Mouse (Mus musculus) cerebellum, adult 8-10 months (tissue): ENCODE data around the gene Skor1.

Experiments used
- DNase-seq: peaks from one replicate; pipeline ENCODE4 v3.0.0; 2022

The Skor1 gene

DNA sequence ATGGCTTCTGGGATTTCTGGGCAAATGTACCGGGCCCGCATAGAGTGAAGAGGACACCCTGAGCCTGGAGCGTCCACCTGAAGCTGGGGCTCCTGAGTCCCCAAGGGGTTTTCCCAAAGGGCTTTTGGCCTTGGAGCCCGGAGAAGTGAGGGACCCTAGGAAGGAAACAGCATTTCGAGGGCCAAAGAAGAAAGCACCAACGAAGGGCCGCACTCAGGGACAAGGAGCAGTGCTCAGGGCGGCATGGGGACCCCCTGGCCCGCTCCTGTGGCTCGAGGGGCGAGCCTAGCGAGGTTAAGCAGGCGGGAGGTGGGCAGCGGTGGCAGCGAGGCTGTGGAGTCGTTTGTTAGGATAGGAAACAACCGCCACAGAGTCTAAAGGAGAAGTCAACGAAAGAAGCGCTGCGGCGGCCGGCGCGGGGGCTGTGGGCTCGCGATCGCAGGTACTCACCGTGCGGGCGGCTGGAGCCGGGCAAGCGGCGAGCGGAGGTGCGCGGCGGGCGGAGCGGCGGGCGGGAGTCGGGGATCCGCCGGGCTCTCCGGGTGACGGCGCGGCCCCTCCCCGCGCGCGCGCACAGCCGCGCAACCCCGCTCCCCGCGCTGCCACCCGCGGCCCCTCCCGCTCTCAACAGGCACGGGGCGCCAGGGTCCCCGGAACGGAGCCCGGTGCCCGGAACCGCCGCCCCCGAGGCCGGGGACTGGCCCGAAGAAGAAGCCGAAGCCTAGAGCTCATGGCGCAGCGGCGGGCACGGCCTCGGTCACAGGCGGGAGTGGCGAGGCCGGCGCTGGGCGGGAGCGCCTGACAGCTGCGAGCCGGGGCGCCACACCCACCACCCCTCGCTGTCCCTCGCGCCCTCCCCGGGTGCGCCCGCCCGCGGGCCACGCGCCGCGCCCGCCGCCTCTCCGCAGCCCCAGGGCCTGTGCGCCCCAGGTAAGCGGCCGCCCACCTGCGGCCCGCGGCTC lies at the start of gene Skor1:
TSS of gene Skor1 (minus strand) at position 552 of the 962 bp plus-strand sequence.
- no peak for DNase-seq

DNA sequence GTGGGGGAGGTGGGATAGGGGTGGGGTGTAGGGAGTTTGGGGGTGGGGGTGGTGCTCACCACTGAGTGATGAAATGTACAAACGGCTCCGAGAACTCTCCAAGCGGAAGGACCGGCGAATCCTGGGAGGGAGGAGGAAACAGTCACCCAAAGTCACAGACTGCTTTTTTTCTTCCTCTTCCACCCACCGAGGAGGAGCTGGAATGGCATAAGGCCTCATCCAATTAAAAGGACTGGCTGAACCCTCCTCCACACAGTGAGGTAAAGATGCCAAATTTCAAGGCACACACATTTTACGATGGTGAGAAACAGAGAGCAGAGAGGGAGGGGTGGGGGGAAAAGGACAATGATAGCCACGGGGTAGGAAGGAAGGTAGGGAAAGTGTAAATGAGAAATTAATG lies 48.5 kb upstream of the Skor1 start:
- DNase-seq = no peak

DNA sequence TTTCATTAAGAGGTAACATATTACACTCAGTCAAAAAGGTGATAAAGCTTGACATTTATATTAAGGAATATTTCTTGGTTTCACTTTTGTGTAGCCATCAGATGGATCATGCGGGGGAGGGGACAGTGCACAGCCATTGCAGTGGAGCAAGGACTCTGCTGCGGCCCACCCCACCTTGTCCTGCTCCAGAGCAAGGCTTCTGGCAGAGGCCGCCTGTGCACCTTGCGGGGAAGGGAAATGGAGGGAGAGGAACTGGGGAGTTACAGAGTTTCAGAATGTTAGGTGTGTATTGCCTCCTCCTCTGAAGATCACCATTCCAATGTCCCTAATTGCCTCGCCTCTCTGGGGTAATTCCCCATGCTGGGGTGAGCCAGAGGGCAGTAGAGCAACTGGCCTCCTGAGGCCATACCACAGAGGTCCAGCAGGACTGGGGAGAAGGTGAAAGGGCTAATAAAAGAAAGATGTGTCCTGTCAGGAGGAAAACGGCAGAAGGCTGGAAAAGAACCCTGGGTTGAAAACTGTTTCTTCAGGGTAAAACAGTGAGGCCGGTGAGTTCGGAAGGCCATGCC lies 47.4 kb upstream of the Skor1 start:
- no peak for DNase-seq

DNA sequence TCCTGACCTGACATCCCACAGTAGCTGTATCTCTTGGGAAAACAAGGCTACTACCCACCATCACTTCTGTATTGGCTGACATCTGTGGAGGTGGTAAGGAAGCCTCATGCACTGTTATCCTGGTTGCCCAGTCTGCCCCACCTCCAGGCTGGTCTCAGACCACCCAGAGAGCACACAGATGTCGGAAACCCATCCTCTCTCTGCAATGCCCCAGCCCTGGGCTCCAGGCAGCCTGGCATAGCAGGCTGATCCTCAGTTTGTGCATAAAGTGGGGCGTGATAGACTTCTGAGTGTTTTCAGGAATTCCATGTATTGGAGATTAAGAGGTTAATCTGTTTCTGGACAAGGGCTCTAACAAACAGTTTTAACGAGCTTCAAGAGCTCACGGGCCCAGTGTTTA lies 46.8 kb upstream of the Skor1 start:
- no peak for DNase-seq

DNA sequence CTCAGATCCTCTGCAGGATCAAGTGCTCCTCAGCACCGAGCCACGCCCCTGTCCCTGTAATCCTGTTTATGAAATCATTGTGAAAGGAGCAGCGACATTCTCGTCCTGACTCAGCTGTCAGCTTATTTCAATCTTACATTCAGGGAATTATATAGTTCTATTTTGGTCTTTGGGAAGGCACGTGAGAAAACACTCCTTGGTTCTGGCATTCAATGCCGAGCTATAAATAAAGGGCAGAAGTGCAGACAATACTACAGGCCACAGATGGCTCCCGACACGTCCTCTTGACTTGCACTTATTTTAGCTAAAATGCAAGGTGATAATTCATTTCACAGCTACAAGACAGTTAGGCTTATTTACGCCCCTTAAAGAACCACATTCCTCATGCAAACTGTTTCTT lies 46.0 kb upstream of the Skor1 start:
- no peak for DNase-seq

DNA sequence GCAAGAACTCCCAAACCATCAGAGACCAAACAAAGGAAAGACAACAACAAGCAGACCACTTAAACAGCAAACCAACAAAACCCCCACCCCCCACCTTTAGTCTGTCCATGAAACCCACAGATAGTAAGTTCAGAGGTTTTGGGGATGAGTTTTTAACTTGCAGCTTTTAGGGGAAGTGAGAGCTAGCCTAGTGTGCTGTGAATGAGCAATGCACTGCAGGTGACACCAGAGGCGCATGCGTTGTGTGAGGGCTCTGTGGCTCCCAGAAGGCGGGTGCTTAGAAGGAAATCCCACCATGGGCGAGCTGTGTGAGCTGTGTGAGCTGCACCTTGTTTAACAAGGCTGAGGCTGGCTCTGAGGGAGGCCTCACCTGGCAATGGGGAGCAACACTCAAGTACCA lies 44.0 kb upstream of the Skor1 start:
- no peak for DNase-seq

DNA sequence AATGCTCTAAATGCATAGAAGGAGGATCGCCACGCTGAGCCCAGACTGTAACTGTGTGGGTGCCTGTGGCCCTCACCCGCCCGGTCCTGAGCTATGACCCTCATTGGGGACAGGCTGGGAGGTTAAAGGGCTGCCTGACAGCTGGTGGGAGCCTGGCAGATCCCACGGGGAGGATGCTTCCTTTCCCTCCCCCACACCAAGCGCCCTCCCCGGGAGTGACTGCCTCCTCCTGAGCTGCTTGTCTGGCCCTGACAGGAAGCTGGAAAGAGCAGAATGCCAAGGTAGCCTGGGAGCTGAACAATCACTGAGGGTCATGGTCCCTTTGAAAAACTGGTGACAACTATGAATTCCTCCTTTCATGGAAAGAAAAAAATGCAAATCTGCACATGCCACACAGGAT lies 38.5 kb upstream of the Skor1 start:
- no peak for DNase-seq

DNA sequence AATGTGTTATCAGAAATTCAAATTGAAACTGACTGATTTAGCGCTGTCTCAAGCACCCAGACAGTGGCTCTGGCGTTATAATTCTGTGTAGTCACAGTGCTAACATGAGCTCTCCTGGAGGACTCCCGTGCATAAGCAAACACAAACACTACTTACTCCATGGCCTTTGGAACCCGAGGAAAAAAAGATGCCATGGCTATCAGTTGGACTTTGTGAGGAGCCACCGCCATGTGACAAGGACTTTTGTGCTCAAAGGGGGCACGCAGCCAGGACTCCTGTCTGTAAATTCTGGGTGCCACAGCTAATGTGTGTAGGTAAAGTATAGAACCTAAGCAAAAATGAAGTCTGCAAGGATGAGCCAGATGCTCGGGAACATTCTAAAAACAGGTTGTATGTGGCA lies 36.5 kb upstream of the Skor1 start:
- no peak for DNase-seq

DNA sequence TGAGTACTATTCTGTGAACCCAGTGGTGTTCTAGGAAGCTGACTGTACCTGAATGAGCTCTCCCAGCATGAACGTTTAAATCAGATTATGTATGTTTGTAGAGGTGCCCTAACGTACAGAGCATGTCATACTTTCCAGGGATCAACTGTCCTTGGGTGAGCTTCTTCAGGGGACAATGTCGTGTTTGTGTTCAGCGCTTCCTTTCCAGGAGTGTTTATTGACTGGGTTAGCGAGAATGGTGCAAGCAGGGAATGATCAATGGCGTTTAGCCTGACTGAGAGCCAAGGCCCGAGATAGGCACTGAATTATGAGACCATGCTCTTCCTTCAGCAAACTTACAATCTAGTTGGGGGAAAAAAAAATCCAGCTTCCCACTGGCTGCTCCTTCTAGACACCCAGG lies 35.1 kb upstream of the Skor1 start:
- no peak for DNase-seq

DNA sequence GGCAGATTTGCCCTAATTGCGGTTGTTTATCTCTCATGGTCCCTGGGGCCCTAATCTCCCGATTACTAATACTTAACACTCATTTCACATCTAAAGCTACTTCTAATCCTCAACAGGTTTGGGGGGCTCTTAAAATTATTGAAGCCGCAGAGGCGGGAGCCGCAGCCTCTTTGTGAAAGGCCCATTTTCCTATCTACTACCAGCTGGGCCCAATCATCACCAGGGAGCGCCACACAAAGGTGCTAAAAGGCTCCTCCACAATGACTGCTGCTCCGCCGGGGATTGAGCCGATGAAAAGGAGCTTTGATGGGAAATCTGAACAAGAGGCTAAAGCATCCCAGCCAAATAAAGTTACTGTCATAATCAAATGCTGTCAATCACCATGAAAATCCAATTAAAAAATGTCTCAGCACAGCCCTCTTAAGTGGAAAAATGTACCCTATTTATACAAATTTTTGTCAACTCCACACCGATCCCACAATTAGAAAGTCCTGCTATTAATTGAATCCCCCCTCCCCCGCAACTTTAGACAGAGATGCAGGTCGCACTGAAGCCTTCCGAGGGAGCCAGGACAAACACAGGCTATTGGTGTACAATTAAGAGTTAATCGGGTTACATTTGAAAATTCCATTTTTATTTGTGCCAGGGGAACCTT lies 33.7 kb upstream of the Skor1 start:
- no peak for DNase-seq

DNA sequence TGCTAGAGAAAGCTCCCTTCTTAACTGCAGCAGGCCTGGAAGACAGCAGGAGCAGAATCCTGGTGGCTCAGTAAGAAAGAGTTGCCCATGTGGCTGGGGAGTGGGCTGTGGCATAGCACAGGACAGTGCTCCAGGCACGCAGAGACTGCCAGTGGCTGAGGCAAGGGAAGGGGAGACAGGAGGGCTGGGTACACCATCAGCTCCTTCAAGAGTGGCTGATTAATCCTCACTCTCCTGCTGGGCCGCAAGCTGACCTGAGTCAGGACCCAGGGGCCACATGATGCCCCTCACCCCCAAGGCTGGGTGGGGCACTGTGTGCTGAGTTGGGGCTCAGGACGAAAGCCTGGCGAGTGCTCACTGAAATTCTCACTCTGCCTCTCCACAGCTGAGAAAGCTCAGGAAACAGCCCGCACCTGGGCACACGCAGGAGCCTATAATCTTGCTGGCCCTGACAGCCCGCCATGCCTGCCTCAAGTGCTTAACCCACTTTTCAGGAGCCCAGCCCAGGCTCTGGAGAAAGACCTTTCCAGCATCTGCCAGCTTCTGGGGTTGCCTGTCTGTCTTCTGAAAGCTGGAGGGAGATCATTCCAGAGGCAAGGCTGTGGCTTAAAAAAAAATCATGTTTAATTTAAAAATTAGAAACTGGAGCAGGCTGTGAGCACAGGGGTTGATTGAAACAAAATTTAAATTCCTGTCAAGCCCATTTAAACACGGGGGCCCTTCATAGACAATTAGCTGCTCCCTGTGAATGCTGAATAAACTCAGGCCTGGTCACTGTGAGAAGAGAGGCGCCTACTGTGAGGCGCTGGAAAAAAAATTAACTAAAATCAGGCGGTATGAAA lies 32.8 kb upstream of the Skor1 start:
- DNase-seq = no peak

DNA sequence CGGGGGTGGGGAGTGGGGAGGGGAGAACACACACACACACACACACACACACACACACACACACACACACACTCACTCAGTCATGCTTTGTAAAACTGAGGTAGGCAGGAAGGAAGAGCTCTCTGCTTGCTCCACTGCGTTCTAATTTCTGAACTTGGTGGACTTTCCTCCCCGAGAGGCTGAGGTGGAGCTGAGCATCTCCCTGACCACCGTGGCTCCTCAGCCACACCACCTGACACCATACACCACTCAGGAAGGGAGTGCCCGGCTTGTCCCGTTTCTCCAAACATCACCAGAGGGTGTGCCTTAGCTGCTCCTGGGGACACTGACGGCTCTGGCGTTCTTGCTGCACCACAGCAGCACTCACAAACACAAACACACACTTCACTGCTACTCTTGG lies 29.5 kb upstream of the Skor1 start:
- no peak for DNase-seq

DNA sequence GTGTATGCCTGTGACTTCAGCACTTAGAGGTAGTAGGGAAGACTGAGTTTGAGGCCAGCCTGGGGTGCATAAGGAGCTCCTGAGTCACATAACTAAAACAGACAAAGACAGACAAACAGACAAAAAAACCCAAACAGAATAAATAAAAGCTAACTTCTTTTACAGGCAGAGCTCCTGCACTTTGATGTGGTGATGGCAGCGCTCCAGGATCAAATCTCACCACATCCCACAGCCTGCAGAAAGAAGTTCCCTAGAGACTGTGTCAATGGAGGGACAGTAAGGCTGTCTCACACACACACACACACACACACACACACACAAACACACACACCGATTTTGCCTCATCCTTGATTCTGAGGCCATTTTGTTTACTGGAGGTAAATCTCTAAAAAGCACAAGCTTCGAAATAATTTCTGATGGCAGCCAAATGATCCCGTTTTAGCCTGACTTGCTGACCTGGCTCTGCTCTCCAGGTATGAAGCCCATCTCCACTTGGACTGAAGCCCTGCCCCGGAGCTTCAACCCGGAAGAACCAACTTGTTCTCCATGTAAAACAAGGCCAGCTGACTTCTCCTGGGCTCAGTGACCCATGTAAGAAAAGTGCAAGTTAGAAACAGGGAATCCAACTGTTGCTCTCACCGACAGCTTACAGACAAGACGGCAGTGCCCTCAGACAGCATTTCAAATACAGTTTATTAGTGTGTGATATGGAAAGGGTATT lies 25.4 kb upstream of the Skor1 start:
- no peak for DNase-seq

DNA sequence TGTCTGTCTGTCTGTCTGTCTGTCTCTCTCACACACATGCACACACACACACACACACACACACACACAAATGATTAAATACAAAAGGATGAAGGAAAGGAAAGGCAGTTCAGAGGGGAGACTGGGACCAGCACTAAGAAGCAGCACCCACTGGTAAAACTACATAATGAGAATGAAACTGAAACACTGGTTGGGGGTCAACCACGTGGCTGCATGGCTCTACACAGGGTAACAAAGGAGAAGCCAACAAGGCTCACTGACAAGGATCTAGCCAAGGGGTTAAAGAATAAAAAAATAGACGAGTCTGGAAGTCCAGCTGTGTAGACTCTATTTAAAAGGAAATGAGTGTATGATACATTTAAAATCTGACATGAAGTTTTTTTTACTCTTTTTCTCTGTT lies 23.2 kb upstream of the Skor1 start:
- no peak for DNase-seq

DNA sequence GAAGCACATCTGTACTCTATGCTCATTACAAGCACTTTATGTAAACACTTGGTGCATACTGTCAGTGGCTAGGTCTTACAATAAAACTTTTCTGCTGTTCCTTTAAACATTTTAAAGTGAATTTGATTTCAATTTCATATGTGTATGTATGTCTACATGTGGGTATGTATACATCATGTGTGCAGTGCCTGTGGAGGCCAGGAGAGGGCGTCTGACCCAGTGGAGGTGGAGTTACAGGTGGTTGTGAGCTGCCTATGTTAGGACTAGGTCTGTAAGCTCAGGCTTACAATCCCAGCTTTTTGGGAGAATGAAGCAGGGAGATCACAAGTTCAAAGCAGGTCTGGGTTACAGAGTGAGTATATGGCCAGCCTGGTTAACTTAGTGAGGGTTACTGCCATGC lies 20.4 kb upstream of the Skor1 start:
- no peak for DNase-seq

DNA sequence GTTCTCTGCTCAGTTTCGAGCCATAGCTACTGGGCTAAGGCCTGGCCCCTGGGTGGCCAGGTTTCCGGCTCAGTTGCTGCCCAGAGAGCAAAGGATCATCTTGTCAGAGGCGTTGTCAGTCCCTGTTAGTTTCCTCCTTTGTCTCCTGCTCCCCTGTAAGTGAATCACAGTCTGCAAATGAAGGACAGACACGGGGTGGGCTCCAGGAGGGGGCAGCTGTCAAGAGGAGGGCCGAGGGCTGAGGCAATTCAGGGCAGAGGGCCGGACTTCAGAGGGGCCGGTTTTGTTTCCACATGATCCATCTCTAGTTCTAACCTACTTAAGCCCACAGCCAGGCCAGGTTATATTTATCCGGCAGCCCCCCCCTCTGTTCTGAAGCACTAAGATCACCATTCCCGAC lies 16.3 kb upstream of the Skor1 start:
- DNase-seq = no peak

DNA sequence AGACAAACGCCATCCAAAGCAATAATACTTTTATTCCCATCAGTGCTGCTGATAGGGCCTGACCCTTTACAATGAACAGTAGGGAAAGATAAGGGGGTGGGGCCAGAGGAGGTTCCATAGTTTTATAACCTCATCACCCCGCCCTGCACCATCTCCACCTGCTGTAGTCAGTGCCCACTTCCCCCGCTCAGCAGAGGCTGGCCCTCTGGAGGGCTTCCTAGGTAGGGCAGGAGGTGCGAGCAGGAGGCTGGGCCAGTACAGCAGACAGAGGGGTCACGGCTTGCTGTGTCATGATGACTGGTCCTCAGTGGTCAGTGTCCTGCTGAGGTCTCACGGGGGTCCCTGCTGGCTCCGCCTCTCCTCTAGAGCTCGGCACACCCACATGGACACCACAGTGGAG lies 15.0 kb upstream of the Skor1 start:
- DNase-seq = no peak

DNA sequence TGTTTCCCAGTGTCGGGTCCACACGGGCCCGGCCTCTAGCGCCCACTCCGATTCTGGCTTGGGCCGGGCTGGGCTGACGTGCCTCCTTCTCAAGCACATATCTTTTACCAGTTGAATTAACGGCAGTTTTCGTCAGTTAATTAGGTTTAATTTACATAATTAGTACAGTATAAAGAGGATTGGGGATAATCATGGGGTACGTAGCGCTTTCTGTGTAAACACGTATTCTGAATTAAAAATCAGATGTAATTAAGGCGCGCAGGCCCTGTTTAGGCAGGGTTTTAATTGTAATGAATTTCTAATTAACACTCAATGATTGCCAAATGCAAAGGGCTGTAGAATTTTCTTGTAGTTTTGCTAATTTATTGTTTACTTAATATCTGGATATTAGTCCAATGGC lies 3.2 kb upstream of the Skor1 start:
- no peak for DNase-seq

DNA sequence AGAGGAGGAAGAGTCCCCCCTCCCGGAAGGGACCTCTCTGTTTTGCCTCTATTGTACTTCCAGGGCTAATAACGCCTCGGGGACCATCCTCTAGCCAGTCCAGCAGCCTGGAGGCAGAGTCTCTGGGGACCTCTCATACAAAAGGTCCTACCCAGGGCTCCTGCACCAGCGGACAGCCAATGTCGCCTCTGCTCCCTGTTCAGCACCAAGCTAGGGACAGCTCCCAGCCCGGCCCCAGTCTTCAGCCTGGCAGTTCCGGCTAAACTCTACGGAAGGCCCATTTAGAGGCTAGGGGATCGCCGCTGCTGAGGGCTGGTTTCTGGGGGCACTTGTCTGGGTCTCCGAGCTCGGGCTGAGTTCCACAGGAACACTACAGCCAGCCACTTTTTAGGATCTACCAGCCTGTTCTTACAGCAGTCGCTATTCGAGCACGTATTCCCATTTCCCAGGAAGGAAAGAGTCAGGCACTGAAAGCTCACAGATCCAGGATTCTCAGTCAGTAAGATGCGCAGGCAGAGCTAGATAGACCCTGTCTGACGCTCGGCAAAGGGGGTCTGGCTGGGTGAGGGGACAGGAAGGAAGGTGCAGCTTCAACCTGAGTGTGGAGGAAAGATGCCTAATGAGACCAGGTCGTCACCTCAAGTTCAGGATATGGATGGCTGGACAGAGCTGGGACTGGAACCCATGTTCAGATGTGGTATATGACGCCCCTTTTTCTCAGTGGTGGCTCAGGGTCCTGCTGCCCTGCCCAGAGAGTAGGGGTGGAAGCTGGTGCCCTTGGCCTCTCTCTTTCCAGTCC lies 2.5 kb upstream of the Skor1 start:
- no peak for DNase-seq

DNA sequence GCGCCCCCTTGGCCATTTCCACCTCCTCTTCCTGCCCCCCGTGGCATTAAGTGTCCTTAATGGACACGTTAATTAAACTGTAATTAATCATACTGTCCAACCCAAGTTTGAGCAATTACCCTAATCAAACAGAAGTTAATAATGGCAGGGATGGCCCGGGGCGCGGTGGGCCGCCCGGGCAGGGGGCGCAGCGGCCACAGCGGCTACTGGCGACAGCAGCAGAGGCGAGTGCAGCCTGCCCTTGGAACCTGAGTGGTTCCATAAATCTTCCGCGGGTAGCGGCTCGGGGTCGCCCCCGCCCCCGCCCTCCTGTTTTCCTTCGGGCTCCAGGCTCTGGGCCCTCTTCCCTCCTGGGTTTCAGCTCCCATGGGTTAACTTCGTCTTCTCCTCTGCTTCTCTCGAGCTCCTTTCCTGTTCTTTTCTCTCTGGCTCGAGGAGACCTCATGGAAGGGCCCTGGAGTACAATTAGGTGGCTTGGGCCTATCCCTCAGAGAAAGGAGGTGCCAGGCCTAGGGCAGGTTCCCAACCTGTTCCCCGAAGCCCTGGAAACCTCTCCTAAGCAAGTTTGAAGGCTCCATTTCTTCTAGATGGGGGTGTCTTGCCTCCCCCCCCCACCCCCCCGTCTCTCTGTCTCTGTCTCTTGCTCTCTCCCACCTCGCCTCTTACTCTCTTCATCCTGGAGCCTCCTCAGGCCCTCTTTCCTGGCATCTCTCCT lies 1.5 kb upstream of the Skor1 start:
- DNase-seq = no peak

DNA sequence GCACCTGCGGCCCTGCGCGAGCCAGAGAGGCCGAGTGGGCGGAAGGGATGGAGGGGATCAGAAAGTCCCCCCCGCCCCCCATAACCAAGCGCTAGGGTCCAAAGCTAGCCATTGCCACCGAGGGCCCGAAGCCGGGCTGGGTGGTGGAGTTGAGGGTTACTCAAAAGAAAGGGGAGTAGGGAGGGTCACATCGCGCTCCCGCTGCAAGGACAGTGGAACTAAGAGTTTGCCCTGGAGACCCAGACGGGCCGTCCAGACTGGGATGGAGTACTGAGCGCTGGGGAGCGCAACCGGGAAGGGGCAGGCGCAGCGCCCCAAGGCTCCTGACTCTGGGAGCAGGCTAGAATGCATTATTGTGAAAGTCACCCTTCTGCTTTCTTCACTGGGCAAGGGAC lies 608 bp upstream of the Skor1 start:
- no peak for DNase-seq
